Mouse (Mus musculus): Measurements from ENCODE around the gene Cyld.

DNA sequence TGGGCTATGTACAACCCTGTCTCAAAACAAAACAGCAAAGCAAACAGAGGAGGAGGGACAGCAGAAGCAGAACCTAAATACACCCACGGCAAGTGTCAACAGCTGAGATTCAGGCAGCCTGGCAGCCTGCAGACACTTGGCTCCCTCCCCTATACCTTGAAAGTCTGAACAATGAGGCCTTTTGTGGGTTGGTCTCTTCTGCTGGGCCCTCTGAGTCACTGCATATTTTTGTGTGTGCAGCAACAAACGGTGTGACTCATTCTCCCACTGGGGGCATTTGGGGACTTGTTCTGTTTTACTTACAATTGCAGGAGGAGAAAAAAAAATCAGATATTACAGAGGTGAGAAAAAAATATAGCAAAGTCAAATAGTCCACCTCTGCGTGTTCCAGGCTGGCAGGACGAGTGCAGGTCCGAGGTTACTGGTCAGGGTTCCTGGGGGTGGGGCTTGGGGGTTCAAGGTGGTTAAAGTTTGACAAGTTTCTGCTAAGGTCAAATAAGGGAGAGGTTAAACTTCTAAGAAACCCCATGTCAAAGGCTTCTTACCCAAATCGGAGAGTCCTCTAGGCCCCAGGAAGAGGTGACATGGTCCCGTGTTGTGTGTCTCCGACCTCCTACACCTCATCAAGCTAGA lies 96.0 kb downstream of the Cyld start:
- TF ChIP-seq USF1 (IDR thresholded peaks at IDR 0.05; ENCODE audit: low read depth, low read length): no peak
- TF ChIP-seq CHD2 (IDR thresholded peaks at IDR 0.05; ENCODE audit: low read length): no peak
- TF ChIP-seq CTCF (conservative IDR thresholded peaks at IDR 0.05 in 1 of 2, IDR thresholded peaks at IDR 0.05 in 1 of 2; ENCODE audit: low read depth in 2 of 2, low read length in 2 of 2): no peak
- no peak for TF ChIP-seq NELFE (IDR thresholded peaks at IDR 0.05; ENCODE audit: low read depth, low read length)
- TF ChIP-seq UBTF (IDR thresholded peaks at IDR 0.05; ENCODE audit: low read depth, low read length): no peak
- no peak for TF ChIP-seq RCOR1 (conservative IDR thresholded peaks at IDR 0.05; ENCODE audit: low read depth, low read length)
- TF ChIP-seq MAFK (IDR thresholded peaks at IDR 0.05; ENCODE audit: insufficient replicate concordance, low read length): no peak
- no peak for TF ChIP-seq KAT2A (IDR thresholded peaks at IDR 0.05; ENCODE audit: insufficient replicate concordance, low read length)
- TF ChIP-seq EP300 (IDR thresholded peaks at IDR 0.05; ENCODE audit: low read length): no peak
- no peak for TF ChIP-seq ZNF384 (IDR thresholded peaks at IDR 0.05; ENCODE audit: low read depth, low read length)
- no peak for TF ChIP-seq MAX (IDR thresholded peaks at IDR 0.05; ENCODE audit: low read length)
- TF ChIP-seq POLR2A (IDR thresholded peaks at IDR 0.05; ENCODE audit: low read depth, low read length): no peak

Data from CH12.LX (cell line).